Mouse (Mus musculus) bone marrow, adult 2 months (tissue): ENCODE results near the gene Junb. TPM values are rescaled to one million over a fixed set of nuclear protein-coding genes. Genes with fewer than 3 reads are reported as not detected.

Experiments used
- H3K27ac ChIP-seq: fragments of 200-500 bp; 2 replicates; pipeline ENCODE4 v1.5.1; 2012; ENCODE audit warnings: low read depth, mild to moderate bottlenecking, control low read depth, inconsistent platforms, low read length; ENCODE audit not compliant: control insufficient read depth, poor library complexity, insufficient read depth
- H3K4me1 ChIP-seq: fragments of 200-500 bp; 2 replicates; pipeline ENCODE4 v1.6.1; 2011; ENCODE audit warnings: low read length; ENCODE audit not compliant: control insufficient read depth, insufficient read depth
- H3K4me3 ChIP-seq: fragments of 200-500 bp; replicated peaks from 2 replicates; pipeline ENCODE3; 2011; ENCODE audit warnings: mild to moderate bottlenecking, low read depth, low read length, control low read depth; ENCODE audit not compliant: control insufficient read depth
- CTCF ChIP-seq: fragments of 200-500 bp; IDR thresholded peaks from 2 replicates; pipeline ENCODE4 v1.5.1; 2011; ENCODE audit warnings: low read length, control low read depth; ENCODE audit not compliant: control insufficient read depth, insufficient read depth
- POLR2A ChIP-seq: fragments of 200-500 bp; IDR thresholded peaks from 2 replicates; pipeline ENCODE4 v1.6.1; 2011; ENCODE audit warnings: low read depth, mild to moderate bottlenecking, control low read depth, low read length, borderline replicate concordance; ENCODE audit not compliant: control insufficient read depth
- WGBS: fragments of 180-500 bp; shearing (Covaris S2); methylation state at CpG from one replicate; pipeline ENCODE4 v1.1.7; 2018; 5-methylcytosine and 5-hydroxymethylcytosine counted together
- polyA plus RNA-seq: library from polyadenylated mRNA; stranded (reverse); fragments of >200 nt; gene quantifications from 2 replicates; pipeline ENCODE4 v1.2.4, GENCODE M21; 2011; ENCODE audit warnings: low replicate concordance; ENCODE audit not compliant: missing spikeins, insufficient read depth, insufficient read length

Junb gene
- polyA plus RNA-seq, 1 experiment, result 18.4 TPM

GRCm38 (mm10) chr8:84959811-84960210 lies 18.7 kb downstream of the Junb start:
- WGBS, result 92% methylated on average over 7 of the region's 7 CpGs
- Histone ChIP-seq H3K27ac (no peak overlapping the region), H3K4me1 (no peaks in the 10 kb centered on the region), H3K4me3 (no peak overlapping the region)
- TF ChIP-seq POLR2A (no peak), CTCF (no peak)

DNA sequence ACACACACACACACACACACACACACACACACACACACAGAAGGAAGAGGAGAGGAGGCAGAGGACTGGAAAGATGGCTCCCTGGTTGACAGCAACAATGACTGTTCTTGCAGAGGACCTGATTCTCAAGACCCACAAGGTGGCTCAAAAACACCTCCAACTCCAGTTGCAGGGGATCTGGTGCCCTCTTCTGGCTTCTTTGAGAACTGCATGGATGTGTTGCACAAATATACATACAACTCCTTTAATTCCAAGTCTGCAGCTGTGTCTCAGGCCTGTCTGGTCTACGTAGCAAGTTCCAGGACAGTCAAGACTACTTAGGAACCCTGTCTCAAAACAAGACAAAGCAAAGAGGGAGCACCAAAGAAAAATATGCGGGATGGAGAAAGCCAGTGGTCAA lies 21.8 kb downstream of the Junb start:
- peak; percentile 67 for TF ChIP-seq CTCF
- no peak for TF ChIP-seq POLR2A
- Histone ChIP-seq H3K4me1 (no peaks in the 10 kb centered on the region; the same call in 1 of the 2 replicates), H3K27ac (no peak overlapping the region), H3K4me3 (no peak overlapping the region)
- 58% methylated on average over 2 of the region's 2 CpGs for WGBS

GRCm38 (mm10) chr8:84952612-84953255 lies 25.8 kb downstream of the Junb start:
- Histone ChIP-seq H3K4me1 (no peaks in the 10 kb centered on the region; the same call in 1 of the 2 replicates), H3K27ac (no peak overlapping the region), H3K4me3 (no peak overlapping the region)
- WGBS, result 7% methylated on average over 18 of the region's 18 CpGs
- TF ChIP-seq POLR2A (no peak), CTCF (no peak)

DNA sequence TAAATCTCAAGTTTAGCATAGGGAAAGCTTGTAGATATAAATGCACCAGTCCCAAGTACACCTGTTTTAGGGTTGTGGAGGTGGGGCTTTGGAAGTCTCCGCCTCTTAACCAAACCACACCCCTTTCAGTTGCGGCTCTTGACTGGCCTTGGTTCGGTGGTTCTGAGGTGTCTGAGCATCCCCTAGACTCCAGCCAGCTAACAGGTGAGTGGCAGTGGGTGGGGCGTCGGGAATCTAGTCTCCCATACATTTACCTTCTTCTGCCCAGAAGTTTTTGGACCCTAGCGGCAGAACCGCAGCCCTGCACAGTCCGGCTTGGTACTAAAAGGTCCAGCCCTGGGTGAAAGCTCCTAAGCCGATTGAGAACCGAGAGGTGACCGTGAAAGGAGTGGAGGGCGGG lies 28.8 kb downstream of the Junb start:
- Histone ChIP-seq H3K4me3 (no peak overlapping the region), H3K27ac (no peak overlapping the region), H3K4me1 (no peaks in the 10 kb centered on the region; the same call in 1 of the 2 replicates)
- no peak for TF ChIP-seq CTCF
- TF ChIP-seq POLR2A, result no peak
- 23% methylated on average over 12 of the region's 12 CpGs for WGBS

DNA sequence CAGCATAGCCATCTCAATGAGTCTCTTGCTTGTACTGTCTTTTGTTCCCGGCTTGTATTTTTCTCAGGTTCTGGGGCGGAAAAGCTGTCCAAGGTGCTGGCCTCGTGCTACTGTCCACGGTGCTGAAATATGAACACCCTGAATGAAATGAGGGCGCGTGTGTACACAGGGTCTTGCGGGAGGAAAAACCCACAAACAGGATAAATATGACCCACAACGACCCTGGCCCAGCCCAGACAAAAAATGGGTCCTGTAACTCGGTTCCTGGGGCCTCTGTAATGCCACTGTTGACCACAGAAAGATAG lies 31.3 kb downstream of the Junb start:
- TF ChIP-seq POLR2A, result no peak
- TF ChIP-seq CTCF, result no peak
- WGBS, result 12% methylated on average over 9 of the region's 9 CpGs

GRCm38 (mm10) chr8:84946528-84947240 lies 31.8 kb downstream of the Junb start, which contains the start of gene Rtbdn:
TSS of gene Rtbdn (plus strand) at chr8:84946991.
- 15% methylated on average over 17 of the region's 17 CpGs for WGBS
- Histone ChIP-seq H3K27ac (no peak within 1 kb of the TSS), H3K4me1 (no peaks in the 10 kb centered on the region), H3K4me3 (no peak within 1 kb of the TSS)
- TF ChIP-seq POLR2A (no peak), CTCF (peak; percentile 31; the same call in 1 of the 2 replicates)

More for the DNA sequence above, 31.3 kb downstream of the Junb start:
- Histone ChIP-seq H3K4me1 (no peaks in the 10 kb centered on the region), H3K27ac (no peak overlapping the region), H3K4me3 (no peak overlapping the region)

DNA sequence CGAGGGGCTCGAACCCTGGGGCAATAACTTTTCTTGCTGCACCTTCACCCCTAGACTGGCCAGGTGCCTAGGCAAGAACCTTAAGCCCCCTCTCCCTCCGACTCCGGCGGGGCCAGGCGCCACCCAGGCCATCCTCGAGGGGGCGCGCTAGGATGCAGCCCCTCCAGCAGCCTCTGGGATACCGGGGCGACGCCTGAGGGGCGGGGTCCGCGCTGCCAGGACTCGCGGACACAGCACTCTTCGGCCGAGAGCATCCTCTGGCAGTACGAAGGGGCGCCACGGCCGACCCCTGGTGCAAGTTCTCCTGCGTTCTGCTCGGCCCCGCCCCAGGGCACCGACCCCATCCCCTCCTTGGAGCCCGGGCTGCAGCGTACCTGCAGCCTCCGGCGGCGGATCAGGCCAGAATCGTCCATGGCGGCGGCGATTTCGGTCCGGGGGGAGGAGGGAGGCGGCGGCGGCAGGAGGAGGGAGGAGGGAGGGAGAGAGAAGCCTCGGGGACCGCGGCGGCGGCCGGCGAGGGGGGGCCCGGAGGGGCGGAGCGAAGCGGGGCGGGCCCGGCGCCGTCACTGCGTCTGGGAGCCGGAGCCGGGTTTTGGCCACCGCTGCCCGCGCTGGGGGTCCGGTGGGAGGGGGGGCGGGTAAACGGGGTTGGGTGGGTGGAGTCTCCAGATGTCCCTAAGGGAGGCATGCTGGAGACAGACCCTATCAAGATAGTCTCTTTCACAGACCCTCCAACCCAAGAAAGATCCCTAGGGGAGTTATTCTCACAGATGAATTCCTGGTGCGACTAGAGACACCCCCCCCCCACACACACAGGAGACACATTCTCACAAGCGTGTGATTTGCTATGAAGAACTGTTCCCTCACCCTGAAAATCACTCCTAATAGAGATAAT lies 32.6 kb downstream of the Junb start:
- Histone ChIP-seq H3K27ac (no peak overlapping the region), H3K4me3 (no peak overlapping the region), H3K4me1 (no peaks in the 10 kb centered on the region)
- 3% methylated on average over 50 of the region's 67 CpGs for WGBS
- no peak for TF ChIP-seq CTCF
- TF ChIP-seq POLR2A, result no peak

- WGBS, result 7% methylated on average over 11 of the region's 11 CpGs
- TF ChIP-seq POLR2A (no peak), CTCF (no peak)
These were observed 33.3 kb downstream of the Junb start for GRCm38 (mm10) chr8:84945235-84945632.

More at GRCm38 (mm10) chr8:84945235-84945632, 33.3 kb downstream of the Junb start:
- H3K4me1 ChIP-seq, result no peaks in the 10 kb centered on the region
- H3K27ac ChIP-seq, result no peak overlapping the region
- no peak overlapping the region for H3K4me3 ChIP-seq
